Mouse (Mus musculus) common myeloid progenitor, adult 5-6 weeks (primary cell): Measurements from ENCODE around the gene Lsmem1. TPM values are rescaled to one million over a fixed set of nuclear protein-coding genes. Genes with fewer than 3 reads are reported as not detected.

Experiments used
- ATAC-seq: replicated peaks from 2 replicates; pipeline ENCODE4 v1.8.0; 2016; ENCODE audit warnings: low read depth, mild to moderate bottlenecking, moderate TSS enrichment, inconsistent platforms; ENCODE audit not compliant: poor library complexity, severe bottlenecking
- total RNA-seq: library from RNA; stranded (forward); fragments of 200-1000, 187-1606 nt; gene quantifications from 2 replicates; pipeline ENCODE4 v1.2.3, GENCODE M21; 2017

Gene Lsmem1
- total RNA-seq, 1 experiment from 2014 or later = not detected

DNA sequence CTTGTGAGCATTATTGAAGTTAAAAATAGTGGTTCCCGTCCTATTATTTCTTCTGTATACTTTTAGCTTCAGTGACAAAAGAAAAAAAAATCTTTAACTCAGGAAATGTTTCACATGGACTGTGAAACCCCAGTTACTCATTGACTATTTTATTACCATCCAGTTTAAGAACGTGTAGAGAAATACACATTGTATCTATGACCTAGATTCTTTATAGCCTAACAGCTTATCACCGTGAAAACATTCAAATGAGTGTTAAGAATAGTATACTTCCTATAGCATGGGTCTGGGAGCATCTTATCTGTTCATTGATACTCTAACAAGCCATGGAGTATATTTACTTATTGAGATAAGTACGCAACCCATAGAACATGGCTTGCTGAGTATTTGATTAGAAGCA, 52.0 kb downstream of the Lsmem1 start:
- no peak for ATAC-seq

- no peak for ATAC-seq
Measured at GRCm38 (mm10) chr12:40146510-40146909, 52.8 kb downstream of the Lsmem1 start.

- ATAC-seq = peak; percentile 95
Measured at GRCm38 (mm10) chr12:40140706-40141105, 58.6 kb downstream of the Lsmem1 start.

- no peak for ATAC-seq
Measured at GRCm38 (mm10) chr12:40139484-40140245, 59.6 kb downstream of the Lsmem1 start.

DNA sequence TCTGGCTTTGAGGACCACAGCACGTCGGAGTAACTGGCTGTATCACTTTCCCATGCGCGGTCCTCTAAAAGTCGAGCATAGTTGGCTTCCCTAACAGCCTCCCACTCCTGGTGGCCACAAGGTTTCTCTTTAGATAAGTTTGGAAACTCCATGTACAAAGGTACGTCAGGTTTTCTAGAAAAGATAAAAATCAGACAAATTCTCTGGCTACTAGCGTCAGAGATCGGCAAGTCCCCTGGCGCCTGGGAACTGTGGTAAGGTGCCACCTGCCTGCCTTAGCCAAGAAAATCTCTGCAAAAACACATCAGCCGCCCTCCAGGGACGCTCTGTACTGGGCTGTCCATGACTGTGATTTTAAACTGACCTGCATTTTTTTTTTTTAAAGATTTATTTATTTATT, 64.8 kb downstream of the Lsmem1 start:
- ATAC-seq = peak; percentile 19; the same call in 1 of the 2 replicates

DNA sequence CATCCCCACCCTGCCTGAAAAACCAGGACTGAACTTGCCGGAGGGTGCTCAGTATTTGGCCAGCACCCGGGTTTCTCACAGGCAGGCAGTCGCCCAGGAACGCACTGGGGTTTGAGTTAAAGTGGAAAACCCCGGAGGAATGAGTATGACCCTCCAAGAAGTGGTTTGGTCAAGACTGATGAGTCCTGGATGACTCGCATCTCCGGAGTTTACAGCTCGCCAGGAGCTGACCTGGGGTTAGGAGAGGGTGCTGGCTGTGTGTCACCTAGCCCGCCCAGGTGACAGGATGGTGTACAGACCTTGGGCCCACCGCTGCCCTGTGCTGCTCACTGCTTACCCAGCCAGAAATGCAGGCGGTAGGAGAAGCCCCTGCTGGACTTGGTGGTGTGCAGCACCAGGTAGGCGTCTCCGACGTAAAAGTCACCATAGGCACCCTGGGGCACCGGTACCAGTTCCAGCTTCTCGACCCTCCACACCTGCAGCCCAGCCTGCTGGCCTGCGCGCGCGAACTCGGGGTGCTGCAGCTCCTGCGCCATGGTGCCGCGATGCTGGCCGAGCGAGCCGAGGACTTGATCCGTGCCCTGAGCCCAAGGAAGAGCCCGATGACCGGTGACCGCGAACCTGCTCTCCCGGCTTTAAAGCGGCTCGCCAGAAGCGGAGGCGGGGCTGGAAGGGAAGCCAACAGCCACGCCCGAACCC, 65.6 kb downstream of the Lsmem1 start, which contains the start of gene Scin:
Scin (minus strand) TSS at position 656 of the 699 bp plus-strand sequence.
- peak; percentile 43 for ATAC-seq

DNA sequence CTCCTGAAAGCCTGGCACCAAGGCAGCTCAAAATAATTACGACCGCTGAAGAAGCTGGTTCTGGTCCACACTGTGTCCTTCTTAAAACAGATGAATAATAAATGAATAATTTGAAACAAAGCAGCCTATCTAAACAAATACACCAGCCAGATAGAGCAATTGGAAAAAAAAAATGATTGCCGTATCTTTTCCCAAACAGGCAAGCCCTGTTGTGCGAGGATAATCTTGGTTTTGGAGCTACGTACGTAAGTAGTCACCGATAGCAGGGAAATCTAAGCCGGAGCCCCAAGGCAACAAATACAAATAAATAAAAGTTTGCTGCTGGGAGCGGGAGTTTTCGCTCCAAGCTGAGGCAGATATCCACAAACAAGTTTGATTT, 66.1 kb downstream of the Lsmem1 start:
- peak; percentile 22; the same call in 1 of the 2 replicates for ATAC-seq

Other genes with a start within 250 kb of the Lsmem1 start
- 24.9 and 32.4 TPM in 2 replicates for gene Arl4a, start 161.5 kb downstream of the Lsmem1 start, total RNA-seq
- gene Scin, start 65.3 kb downstream of the Lsmem1 start, total RNA-seq = 14.5 and 15.6 TPM in 2 replicates
- 129 and 177 TPM in 2 replicates for gene Ifrd1, start 49.0 kb upstream of the Lsmem1 start, total RNA-seq
- 32.3 and 32.9 TPM in 2 replicates for gene Zfp277, start 246.4 kb upstream of the Lsmem1 start, total RNA-seq
- gene Dock4, start 246.5 kb upstream of the Lsmem1 start, total RNA-seq = 0.92 and 1.1 TPM in 2 replicates